In genomic region chr4:135964426-135964825, GRCm38 (mm10) we compare ENCODE assay signal across 8 mouse cellular contexts. TPM values are rescaled to one million over a fixed set of nuclear protein-coding genes. Genes with fewer than 3 reads are reported as not detected.
DNase-seq lines count a peak whose midpoint lies in the region; ATAC-seq and TF ChIP-seq lines count a peak whose summit lies in the region.

No protein-coding gene starts in this region.

- no peaks in the 10 kb centered on the region for H3K27me3 ChIP-seq in heart, embryonic 10.5 days (ENCODE audit: insufficient read depth, poor library complexity, severe bottlenecking)
- H3K27me3 ChIP-seq in kidney, embryonic 15.5 days = no peaks in the 10 kb centered on the region
- H3K27me3 ChIP-seq in lung, embryonic 14.5 days (ENCODE audit: insufficient read depth, low read length) = no peaks in the 10 kb centered on the region

- TF ChIP-seq CTCF in lung, embryonic 14.5 days (IDR thresholded peaks at IDR 0.05; ENCODE audit: low read depth) = no peak; the same call in 1 of the 2 replicates

- H3K36me3 ChIP-seq in heart, embryonic 10.5 days = peaks cover 55% of the 10 kb centered on the region
- H3K36me3 ChIP-seq in kidney, embryonic 15.5 days = peaks cover 60% of the 10 kb centered on the region
- H3K36me3 ChIP-seq in lung, embryonic 14.5 days (ENCODE audit: insufficient read depth) = peaks cover 59% of the 10 kb centered on the region

- peaks cover 41% of the 10 kb centered on the region for H3K4me1 ChIP-seq in heart, embryonic 10.5 days
- H3K4me1 ChIP-seq in kidney, embryonic 15.5 days = peaks cover 22% of the 10 kb centered on the region
- 0 out of 2 replicates have a peak, but pooled peaks cover 3% of the 10 kb centered on the region for H3K4me1 ChIP-seq in lung, embryonic 14.5 days (ENCODE audit: insufficient read depth)

- 0 out of 2 replicates have a peak, but pooled peaks have one; percentile 7 for ATAC-seq in kidney, embryonic 15.5 days (replicated peaks; ENCODE audit: low FRiP score)
- 0 out of 2 replicates have a peak, but pooled peaks have one; percentile 3 for ATAC-seq in lung, embryonic 14.5 days (ENCODE audit: insufficient read depth)

- H3K4me2 ChIP-seq in kidney, embryonic 15.5 days = peak overlapping the region; percentile 96
- H3K4me2 ChIP-seq in lung, embryonic 14.5 days = peak overlapping the region; percentile 96

- peak overlapping the region; percentile 83 for H3K4me3 ChIP-seq in heart, embryonic 10.5 days
- peak overlapping the region; percentile 86 for H3K4me3 ChIP-seq in kidney, embryonic 15.5 days (replicated peaks)
- peak overlapping the region; percentile 76 for H3K4me3 ChIP-seq in lung, embryonic 14.5 days (ENCODE audit: low read depth, low read length)

- peak; percentile 27 to 48 for DNase-seq in left cerebral cortex, adult 18-20 months (ENCODE audit: low spot score in 2 of 2)
- DNase-seq in left cerebral cortex, adult 11 months (ENCODE audit: low spot score) = no peak
- peak; percentile 66 to 75 for DNase-seq in cerebellum, postnatal 25 days
- no peak for DNase-seq in heart, embryonic 10.5 days (ENCODE audit: low spot score)
- peak; percentile 52 for DNase-seq in lung, embryonic 14.5 days
- DNase-seq in ovary, postnatal 14 days (ENCODE audit: low spot score) = peak; percentile 44
- peak; percentile 63 for DNase-seq in urinary bladder, postnatal 25 days (ENCODE audit: low spot score)

- WGBS in heart, embryonic 10.5 days = 6% methylated on average over 12 of the region's 12 CpGs
- 3% methylated on average over 12 of the region's 12 CpGs for WGBS in kidney, embryonic 15.5 days
- WGBS in lung, embryonic 14.5 days = 2% methylated on average over 12 of the region's 12 CpGs

- H3K27ac ChIP-seq in heart, embryonic 10.5 days = peak overlapping the region; percentile 97
- H3K27ac ChIP-seq in kidney, embryonic 15.5 days = peak overlapping the region; percentile 82; the same call in 1 of the 2 replicates
- peak overlapping the region; percentile 32; the same call in 1 of the 2 replicates for H3K27ac ChIP-seq in lung, embryonic 14.5 days (ENCODE audit: low read depth)

- H3K9ac ChIP-seq in kidney, embryonic 15.5 days = peak overlapping the region; percentile 68
- H3K9ac ChIP-seq in lung, embryonic 14.5 days = peak overlapping the region; percentile 78

- H3K9me3 ChIP-seq in heart, embryonic 10.5 days = no peaks in the 10 kb centered on the region
- no peaks in the 10 kb centered on the region for H3K9me3 ChIP-seq in kidney, embryonic 15.5 days (replicated peaks)
- H3K9me3 ChIP-seq in lung, embryonic 14.5 days (ENCODE audit: low read depth, low read length) = no peaks in the 10 kb centered on the region

RNA-seq across cellular contexts. Expression of gene Gale, which starts 0.9 kb away (rescaled TPM):
- 10 to 100 TPM; 25.0 to 28.0 TPM for total RNA-seq in left cerebral cortex, adult 18-20 months (2021)
- 46.0 and 48.0 TPM in 2 replicates for polyA plus RNA-seq in heart, embryonic 10.5 days (2016; fragmentation: Nextera tagmentation; extraction: Ambion mirVana)
- polyA plus RNA-seq in kidney, embryonic 15.5 days (2015; fragmentation: Nextera tagmentation; extraction: Ambion mirVana) = 35.2 and 36.7 TPM in 2 replicates
- polyA plus RNA-seq in lung, embryonic 14.5 days (2014; fragmentation: Nextera tagmentation; extraction: Ambion mirVana) = 27.0 and 30.3 TPM in 2 replicates

RNA-seq across cellular contexts. Expression of gene Lypla2, which starts 8.0 kb away (rescaled TPM):
- total RNA-seq in left cerebral cortex, adult 18-20 months (2021) = 10 to 100 TPM; 94.5 to 97.4 TPM
- 105 and 134 TPM in 2 replicates for polyA plus RNA-seq in heart, embryonic 10.5 days (2016; fragmentation: Nextera tagmentation; extraction: Ambion mirVana)
- polyA plus RNA-seq in kidney, embryonic 15.5 days (2015; fragmentation: Nextera tagmentation; extraction: Ambion mirVana) = 120 and 131 TPM in 2 replicates
- 117 and 132 TPM in 2 replicates for polyA plus RNA-seq in lung, embryonic 14.5 days (2014; fragmentation: Nextera tagmentation; extraction: Ambion mirVana)

RNA-seq across cellular contexts. Expression of gene Hmgcl, which starts 18.2 kb away (rescaled TPM):
- total RNA-seq in left cerebral cortex, adult 18-20 months (2021) = 10 to 100 TPM; 36.0 to 36.7 TPM
- polyA plus RNA-seq in heart, embryonic 10.5 days (2016; fragmentation: Nextera tagmentation; extraction: Ambion mirVana) = 67.5 and 77.1 TPM in 2 replicates
- polyA plus RNA-seq in kidney, embryonic 15.5 days (2015; fragmentation: Nextera tagmentation; extraction: Ambion mirVana) = 77.2 and 80.2 TPM in 2 replicates
- 71.7 and 78.1 TPM in 2 replicates for polyA plus RNA-seq in lung, embryonic 14.5 days (2014; fragmentation: Nextera tagmentation; extraction: Ambion mirVana)

RNA-seq across cellular contexts. Expression of gene Pithd1, which starts 22.6 kb away (rescaled TPM):
- total RNA-seq in left cerebral cortex, adult 18-20 months (2021) = 10 to 100 TPM; 93.6 to 94.4 TPM
- 50.8 and 67.8 TPM in 2 replicates for polyA plus RNA-seq in heart, embryonic 10.5 days (2016; fragmentation: Nextera tagmentation; extraction: Ambion mirVana)
- 52.6 and 52.7 TPM in 2 replicates for polyA plus RNA-seq in kidney, embryonic 15.5 days (2015; fragmentation: Nextera tagmentation; extraction: Ambion mirVana)
- 54.6 and 61.5 TPM in 2 replicates for polyA plus RNA-seq in lung, embryonic 14.5 days (2014; fragmentation: Nextera tagmentation; extraction: Ambion mirVana)

RNA-seq across cellular contexts. Expression of gene Fuca1, which starts 43.9 kb away (rescaled TPM):
- 10 to 100 TPM; 33.6 to 36.5 TPM for total RNA-seq in left cerebral cortex, adult 18-20 months (2021)
- polyA plus RNA-seq in heart, embryonic 10.5 days (2016; fragmentation: Nextera tagmentation; extraction: Ambion mirVana) = 44.2 and 51.2 TPM in 2 replicates
- 70.1 and 71.8 TPM in 2 replicates for polyA plus RNA-seq in kidney, embryonic 15.5 days (2015; fragmentation: Nextera tagmentation; extraction: Ambion mirVana)
- 65.1 and 72.7 TPM in 2 replicates for polyA plus RNA-seq in lung, embryonic 14.5 days (2014; fragmentation: Nextera tagmentation; extraction: Ambion mirVana)

Comparison
In these comparisons a context has a peak if more than half of its experiments do, and no peak if none do; other contexts are left out.
1. DNase-seq: peak in left cerebral cortex, adult 18-20 months (2 of 2), cerebellum, postnatal 25 days (2 of 2), lung, embryonic 14.5 days (single experiment), ovary, postnatal 14 days (single experiment) and urinary bladder, postnatal 25 days (single experiment); none in left cerebral cortex, adult 11 months (single experiment) and heart, embryonic 10.5 days (single experiment).
2. H3K27ac ChIP-seq: peak in every context shown above with its lines; median percentile 97 in heart, embryonic 10.5 days; 82 in kidney, embryonic 15.5 days; 32 in lung, embryonic 14.5 days.
3. Peak in every context shown above with its lines, with median percentiles within 50 percentile points of each other: H3K4me3 ChIP-seq.